Mouse (Mus musculus) spleen, adult 18-20 months (tissue): ENCODE data around the gene Patj.

Experiments used
- DNase-seq, 2 experiments: peaks; one replicate each; pipeline ENCODE4 v3.0.0; 2022; ENCODE audit warnings: mixed read lengths in 2 of 2

The Patj gene

DNA sequence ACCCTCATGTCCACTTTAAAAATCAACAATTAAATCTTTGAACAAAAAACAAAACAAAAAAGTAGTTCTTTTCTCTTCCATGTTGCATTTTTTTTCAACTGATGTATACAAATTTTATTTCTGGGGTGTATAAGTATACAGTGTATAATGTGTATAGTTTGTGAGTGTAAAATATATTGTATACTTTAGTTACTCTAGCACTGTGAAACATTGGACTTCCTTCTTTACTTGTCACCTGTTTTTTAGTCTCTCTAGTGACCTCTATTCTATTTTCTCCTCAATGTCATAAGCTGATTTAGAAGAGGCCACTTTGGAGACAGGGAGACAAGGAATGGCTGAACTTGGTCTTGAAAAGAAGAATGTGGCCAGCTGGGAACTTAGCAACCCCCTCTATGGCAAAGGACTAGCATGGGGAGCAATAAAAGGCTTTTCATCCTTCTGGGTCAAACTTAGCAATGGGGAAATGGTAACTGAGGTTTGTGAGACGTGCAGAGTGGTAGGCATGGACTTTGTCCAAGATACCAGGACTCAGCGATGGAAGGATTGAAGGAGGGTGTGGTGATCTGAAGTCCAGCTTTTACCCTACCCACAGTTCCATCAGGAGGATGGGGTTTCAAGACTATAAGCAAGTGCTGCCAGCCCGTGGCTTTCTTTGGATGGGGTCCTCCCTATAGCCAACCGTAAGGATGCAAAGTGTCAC lies 54.1 kb downstream of the Patj start:
- no peak for DNase-seq

DNA sequence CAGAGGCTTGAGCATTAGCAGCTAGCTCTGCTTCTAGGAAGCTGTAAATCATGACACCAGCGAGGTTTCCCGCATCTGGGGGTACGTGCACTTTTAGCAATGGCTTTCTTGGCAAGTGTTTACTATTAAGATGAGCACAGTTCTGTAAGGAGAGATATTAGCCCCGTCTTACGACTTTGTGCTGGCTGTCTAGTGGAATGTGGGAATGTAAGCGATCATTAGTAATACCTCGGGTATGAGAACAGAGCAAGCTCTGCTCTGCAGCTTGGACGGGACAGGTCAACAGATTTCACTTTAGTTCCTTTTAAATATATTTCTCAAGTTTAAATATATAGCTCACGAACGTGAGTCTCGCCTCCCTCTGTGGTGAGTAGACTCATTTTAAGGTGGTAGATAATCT lies 54.7 kb downstream of the Patj start:
- DNase-seq, result no peak

DNA sequence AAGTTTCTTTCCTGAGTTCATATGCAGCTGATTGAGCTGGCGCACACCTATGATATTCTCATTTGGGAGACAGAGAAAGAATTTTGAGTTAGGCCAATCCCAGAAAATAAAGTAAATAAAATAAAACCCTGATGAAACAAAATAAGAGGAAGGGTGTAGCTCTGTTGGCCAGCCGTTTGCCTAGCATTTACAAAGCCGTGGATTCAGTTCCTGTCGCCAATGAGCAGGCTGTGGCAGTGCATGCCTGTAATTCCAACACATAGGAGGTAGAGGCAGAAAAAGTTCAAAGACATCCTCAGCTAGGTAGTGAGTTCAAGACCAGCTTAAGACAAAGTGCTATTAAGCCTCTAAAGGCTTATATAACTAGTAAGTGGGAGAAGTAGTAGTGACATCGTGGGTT lies 55.2 kb downstream of the Patj start:
- no peak for DNase-seq

DNA sequence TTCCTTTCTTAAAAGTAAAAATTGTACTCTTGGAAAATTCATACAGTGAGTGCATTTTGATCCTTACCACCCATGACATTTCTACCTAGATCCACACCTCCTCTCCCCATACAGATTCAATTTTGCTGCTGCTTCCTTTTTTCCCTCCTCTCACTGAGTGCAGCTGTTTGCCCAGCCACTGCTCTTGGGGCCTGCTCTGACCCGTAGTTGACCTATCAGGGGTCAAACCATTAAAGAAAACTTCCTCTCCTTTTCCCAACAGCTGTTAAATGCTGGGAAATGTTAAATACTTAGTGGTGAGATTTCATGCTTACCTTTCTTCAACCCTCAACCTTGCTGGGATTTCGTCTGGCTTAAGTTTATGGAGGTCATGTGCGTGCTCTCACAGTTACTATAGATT lies 55.7 kb downstream of the Patj start:
- DNase-seq, result no peak

DNA sequence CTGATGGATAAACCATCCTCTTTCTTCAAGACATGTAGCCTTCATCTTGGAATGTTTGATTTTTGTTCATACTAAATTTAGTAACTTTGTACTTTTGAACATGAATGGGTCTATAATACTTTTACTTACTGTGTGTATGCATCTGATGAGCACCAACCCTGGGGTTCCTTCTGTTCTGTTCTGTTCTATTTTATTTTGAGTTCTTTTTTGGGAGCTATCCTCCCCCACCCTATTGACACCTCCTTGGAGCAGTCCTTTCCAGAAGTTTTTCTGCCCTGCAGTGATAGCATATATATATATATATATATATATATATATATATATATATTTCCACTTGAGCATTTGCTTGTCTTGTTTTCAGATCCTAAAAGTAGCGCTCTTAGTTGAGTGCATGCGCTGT lies 57.1 kb downstream of the Patj start:
- DNase-seq, result no peak

DNA sequence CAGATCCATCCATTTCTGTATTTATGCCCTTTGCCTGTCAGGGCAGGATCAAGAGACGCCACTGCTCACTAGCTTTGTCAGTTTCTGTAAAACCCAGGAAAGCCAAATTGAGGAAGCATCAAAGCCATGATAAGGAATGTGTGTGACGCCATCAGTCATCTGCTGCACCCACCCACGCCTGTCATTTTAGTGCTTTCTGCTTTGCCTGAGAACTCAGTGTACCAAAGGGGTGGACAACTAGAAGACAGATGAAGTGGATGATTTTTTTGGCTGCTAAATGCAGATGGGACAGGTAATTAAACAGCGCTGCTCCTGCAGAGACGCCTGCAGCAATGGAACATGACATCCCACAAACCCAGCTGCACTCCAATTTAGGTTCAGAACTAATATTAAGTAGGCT lies 57.6 kb downstream of the Patj start:
- DNase-seq, result no peak

DNA sequence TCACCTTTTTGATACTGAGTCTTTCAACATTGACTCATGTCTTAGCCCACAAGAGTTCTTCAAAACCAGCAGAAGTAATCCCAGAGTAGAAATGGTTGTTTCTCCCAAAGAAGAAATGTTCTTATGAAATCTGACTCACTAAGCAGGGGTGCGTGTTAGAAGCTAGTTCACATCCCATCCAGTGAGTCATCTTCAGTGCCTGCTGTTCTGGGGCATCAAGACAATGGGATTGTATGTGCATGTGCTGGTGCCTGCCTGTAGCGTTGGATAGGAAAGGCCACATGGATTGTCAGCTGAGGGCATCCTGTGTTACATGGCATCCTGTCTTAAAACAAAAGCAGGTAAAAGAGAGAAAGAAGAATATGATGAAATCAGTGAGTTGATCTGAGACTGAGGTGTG lies 59.8 kb downstream of the Patj start:
- no peak for DNase-seq

DNA sequence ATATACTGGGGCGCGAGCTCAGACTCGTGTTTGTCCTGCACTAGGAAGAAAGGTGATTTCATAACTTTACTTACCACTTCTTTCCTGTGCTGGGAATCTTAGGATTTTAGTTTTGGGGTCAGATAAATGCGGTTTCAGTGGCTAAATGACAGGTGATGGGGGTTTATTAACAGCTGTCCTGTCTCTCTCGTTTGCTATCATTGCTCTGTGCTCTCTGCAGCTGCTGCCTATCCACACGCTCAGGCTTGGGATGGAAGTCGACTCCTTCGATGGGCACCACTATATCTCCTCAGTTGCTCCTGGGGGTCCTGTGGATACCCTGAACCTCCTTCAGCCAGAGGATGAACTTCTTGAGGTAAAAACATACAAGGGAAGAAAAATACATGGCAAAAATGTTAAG lies 60.3 kb downstream of the Patj start:
- DNase-seq, result no peak

DNA sequence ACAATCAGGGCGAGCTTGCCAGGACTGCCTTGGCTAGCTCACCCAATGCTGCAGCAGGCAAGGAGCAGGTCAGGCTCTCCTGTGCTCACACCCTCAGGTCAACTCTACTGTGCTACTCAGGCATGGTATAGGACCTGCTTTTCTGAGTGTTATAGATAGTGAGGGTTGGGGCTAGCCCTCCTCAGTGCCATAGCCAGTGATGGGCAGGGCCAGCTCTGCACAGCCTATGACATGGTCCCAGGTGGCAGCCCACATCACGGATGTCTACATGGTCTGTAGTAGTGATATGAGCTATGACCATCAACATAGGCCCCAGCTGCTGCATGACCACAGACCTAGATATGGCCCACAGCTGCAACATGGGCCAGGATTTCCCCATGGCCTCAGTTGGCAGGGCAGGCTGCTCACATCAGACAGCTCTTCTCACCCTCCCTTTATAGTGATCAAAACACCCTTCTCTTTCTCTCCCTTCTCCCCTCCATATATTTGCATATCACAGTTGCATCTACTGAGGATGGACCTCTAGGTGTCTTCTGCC lies 66.3 kb downstream of the Patj start:
- DNase-seq, result no peak

DNA sequence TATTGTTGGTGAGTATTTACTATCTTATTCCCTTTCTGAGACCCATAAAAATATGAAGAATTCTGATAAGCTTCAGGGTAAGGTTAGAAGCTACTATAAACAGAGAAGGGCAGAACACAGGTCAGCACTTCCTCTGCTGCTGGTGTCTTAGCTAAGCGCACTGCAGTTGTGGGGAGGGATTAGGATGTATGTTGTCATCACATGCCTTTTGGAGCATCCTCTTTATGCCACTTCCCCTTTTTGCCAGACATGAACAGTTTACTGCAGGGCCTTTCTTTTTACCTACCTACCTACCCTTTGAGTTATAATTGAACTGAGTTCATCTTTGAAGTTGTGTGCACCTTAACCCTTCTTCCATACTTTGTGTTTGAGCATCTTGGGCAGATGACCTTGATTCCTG lies 69.9 kb downstream of the Patj start:
- DNase-seq, result no peak

DNA sequence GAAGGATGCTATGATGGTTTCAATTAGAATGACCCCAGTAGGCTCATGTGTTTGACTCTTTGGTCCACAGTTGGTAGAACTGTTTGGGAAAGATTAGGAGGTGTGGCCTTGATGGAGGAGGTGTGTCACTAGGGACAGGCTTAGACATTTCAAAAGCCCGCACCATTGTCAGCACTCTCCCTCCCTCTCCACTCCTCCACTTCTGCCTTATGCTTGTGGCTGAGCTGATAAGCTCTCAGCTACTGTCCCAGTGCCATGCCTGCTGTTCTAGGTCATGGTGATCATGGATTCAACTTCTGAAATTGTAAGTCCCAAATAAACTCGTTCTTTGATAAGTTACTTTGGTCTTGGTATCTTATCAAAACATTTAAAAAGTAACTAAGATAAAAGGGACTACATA lies 70.3 kb downstream of the Patj start:
- no peak for DNase-seq

DNA sequence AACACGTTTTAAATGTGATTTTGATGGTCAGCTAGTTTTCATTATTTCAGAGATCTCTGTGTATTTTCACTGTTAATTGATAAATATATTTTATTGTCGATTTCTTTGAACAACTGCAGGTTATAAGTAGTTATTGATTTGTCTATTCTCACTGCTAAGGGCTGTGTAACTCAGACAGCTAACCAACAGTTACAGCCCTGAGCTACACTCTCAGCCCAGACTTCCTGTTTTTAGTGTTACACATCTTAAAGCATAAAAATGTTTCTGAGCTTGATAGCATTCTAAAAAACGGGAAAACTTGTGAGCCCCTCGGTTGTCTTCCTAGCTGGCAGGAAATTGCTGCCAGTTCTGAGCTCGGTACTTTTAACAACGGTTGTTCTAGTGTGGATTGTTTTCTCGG lies 75.8 kb downstream of the Patj start:
- DNase-seq, result no peak

DNA sequence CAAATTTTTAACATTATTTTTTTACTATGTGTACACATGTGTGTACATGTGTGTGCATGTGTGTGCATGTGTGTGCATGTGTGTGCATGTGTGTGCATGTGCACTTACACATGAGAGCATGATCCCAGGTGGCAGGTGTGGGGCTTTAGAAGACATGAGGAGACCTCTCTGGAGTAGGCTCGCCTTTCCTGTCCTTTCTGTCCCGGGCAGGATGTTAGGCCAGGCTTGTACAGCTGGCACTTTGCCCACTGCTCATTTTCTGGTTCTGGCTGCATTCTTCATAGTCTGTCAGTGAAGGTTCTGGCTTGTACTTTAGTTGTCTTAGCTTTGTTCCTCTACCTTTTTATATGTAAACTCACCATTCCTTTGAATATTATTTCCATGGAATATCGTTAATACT lies 77.9 kb downstream of the Patj start:
- no peak for DNase-seq

DNA sequence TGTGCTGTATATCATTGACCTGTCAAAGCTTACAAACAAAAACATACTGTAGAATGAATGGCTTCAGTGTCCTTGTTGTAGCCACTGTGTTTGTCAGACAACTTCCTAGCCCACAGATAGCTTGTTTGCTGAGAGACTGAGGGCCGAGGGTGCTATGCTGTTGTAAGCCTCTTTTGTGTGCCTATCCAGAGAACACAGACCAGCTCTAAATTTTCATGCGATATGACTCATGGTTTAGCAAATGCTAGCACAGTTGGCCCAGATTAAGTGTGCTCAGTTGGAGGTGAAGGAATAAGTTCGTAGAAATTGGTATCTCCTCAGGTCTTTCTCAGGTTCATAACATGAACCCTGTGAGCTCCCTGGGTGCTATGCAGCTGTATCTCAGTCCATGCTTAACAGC lies 82.4 kb downstream of the Patj start:
- no peak for DNase-seq

DNA sequence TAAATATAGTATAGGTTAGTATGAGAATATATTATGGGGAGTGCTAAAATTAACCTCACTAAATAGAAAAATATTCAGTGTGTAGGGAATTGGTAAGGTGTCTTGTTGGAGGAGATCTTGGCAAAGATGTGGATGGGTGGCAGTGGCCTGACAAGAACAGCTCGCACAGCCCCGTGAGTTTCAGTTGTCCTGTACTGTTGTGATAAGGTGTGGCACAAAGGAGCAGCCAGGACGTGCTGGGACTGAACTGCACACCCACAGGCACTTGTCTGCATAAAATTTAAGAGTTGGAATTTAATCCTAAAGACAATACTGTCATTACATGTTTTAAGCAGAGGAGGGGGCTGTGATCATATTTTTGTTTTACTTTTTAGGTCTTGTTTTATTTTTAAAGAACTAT lies 90.9 kb downstream of the Patj start:
- DNase-seq, result no peak

DNA sequence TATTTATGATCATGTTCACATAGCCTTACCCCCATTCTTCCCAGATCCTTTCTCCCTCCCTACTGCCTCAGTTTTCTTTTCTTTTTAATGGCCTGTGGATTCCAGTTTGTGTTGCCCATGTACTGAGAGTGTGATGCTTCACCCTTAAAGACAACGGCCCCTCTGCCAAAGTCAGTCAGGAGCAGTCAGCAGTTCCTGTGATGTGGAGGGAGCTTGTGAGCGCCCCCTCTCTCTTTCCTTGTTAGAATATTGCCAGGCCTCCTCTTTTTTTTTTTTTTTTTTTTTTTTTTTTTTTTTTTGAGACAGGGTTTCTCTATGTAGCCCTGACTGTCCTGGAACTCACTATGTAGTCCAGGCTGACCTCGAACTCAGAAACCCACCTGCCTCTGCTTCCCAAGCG lies 91.3 kb downstream of the Patj start:
- DNase-seq, result no peak

DNA sequence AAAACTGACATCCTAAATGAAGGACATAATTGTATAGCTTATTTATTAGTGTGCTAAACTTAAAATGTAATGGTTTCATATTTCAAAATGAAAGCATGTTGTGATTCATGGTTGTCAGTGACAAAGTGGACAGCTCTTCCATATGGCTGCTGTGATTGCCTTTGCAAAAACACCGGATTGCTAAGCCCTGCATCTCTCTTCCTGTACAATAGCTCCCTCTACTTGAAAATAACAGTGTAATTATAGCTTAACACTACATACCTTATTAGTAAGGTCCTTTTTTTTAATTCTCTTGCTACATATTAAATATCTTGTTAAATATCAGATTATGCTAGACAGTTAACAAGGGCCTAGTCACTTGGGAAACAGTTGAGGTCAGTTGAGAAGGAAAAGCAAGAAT lies 93.8 kb downstream of the Patj start:
- DNase-seq, result no peak

DNA sequence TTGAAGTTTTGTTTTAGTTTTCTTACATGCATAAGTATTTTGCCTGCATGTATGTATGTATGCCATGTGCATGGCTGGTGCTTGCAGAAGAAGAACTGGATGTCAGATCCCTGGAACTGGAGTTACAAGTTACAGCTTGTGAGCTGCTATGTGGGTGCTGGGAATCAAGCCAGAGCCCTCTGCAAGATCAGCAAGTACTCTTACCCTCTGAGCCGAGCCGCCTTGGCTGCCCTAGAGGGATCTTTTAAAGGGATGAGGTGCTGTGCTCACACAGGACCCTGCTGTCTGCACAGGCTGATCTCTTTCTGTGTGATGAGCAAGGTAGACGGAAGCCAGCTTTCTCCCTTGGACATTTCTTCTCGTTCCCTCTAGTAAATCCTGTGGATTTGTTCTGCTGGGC lies 102.8 kb downstream of the Patj start:
- DNase-seq, result no peak

DNA sequence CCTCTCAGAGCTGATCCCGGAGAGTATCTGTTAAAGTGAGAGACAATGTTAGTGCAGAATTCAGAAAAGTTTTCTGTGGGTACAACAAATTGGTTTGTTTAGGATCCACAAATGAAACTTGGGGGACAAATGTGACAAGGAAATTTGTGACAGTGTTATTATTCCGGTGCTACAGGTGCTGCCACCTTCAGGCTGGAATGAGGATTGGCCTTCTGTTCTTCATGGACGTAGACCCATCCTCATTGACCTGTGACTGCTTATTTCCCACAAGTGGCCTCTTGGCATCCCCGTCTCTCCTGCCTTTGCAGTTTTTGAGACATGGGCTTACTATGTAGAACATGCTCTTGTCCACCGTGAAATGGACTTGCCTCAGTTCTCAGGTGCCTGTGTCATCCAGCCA lies 104.6 kb downstream of the Patj start:
- peak in 1 of 2 experiments; percentile 24 for DNase-seq

DNA sequence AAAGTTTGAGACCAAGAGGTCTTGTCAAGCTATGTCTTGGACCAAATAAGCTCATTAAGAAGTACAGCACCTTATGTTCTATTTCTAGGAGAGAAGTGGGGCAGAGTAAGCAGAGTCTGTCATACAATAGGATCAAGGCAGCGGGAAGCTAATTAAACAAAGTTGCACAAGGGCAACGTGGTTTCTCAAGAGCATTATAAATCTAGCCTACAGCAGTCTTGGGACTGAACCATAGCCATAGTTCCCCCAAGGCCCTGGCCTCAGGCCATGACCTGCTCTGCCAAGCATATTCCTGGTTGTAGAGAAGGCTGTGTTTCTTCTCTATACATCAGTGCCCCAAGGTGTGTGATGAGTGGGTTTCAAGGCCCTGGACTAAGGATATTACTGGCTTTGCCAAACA lies 105.3 kb downstream of the Patj start:
- DNase-seq, result no peak

DNA sequence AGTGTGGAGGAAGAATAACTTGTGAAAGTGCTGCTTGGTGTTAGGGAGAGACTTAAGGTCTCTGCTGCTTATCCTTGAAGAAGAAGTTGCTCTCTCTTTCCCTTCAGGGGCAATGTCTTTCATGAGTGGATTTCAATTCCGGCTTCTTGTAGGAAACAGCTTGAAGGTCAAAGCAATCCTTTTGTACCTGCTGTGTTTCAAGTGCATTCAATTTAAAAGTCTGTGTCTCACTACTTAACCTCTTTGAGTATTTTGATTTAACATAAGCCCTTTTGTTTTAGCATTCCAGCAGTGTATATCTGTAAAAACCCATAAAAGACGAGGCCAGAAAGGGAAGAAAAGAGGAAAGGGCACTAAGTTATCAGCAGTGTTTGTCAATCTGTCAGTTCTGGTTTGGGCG lies 109.2 kb downstream of the Patj start:
- DNase-seq, result no peak

DNA sequence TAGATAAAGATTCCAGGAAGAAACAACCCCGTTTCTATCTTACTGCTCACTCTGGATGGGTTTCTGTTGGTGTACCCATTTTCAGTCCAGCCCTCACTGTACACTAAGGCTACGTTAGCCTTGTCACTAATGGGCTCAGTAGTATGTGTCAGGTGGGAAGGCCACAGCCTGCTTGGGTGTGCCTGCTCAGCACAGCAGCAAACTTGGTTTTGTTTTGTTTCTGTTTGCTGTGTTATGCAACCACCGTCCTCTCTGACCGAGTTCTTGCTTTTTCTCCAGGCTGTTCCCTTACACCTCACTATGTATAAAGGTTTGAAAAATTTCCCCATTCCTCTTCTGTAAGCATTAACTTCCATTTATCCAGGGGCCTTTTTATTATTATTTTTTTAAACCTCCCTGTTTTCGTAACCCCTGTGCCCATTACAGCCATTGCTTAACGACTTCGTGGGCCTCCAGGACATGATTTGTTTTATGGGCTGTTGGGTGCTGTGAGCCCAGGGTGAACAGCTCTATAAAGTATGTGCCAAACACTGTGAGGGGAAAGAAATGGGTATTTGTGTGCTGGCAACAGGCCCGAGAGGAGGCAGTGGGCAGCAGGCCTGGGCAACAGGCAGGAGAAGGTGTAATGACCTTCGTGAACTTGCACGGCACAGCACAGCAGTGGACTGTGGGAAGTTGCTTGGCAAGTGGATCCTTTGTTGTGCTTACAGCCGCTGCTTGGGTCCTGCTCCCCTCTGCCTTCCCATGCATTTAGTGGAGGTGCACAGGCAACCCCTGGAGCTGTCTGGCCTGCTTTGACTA lies 113.1 kb downstream of the Patj start:
- no peak for DNase-seq

DNA sequence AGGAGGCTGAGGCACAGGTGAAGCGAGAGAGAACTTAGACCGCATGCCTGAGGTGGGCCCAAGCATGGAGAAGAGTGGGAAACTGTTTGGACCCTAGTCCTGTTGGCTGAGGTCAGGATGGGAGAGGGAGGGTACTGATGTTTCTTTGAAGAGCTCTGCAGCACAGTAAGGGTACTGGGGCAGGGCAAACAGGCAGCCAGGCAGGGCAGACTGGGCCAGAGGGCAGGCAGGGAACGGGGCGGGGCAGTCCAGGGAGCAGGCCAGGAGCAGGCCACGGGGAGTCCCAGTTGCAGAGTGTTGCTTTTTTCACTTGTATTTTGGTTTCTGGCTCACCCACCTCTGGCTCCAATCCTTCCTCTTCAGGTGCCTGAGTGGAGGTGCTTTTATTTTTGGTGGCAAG lies 114.4 kb downstream of the Patj start:
- no peak for DNase-seq

DNA sequence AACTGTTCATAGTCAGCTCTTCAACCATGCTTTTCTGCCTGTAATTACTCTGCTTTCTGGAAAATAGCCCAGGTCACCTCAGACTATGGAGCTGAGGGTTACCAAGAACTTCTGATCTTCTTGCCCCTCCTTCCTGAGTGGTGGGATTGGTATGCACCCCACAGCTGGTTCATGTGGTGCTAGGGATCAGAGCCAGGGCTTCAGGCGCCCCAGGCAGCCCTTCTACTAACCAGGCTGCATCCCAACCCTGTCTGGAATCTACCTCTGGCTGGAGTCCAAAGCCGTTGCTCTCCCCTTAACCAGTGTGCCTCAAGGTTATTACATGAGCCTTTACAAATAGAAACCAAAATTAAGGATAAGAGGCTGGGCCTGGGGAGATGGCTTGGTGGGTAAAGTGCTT lies 115.7 kb downstream of the Patj start:
- no peak for DNase-seq
